Mouse (Mus musculus) limb, embryonic 10.5 days (tissue): ENCODE measurements around the gene Dbi. TPM values are rescaled to one million over a fixed set of nuclear protein-coding genes. Genes with fewer than 3 reads are reported as not detected.
A peak's percentile ranks its signal among the peaks of the same experiment; 100 is the strongest.

Experiments used
- DNase-seq: peaks from one replicate; pipeline ENCODE4 v3.0.0-alpha.2; 2017; ENCODE audit warnings: low spot score
- H3K27ac ChIP-seq: fragments of 300-500 bp; sonication (generic); 2 replicates; pipeline ENCODE4 v1.5.1; 2016; ENCODE audit warnings: mild to moderate bottlenecking
- H3K27me3 ChIP-seq: fragments of 300-500 bp; sonication (generic); 2 replicates; pipeline ENCODE4 v1.6.1; 2016; ENCODE audit warnings: low read depth, mild to moderate bottlenecking; ENCODE audit not compliant: poor library complexity, severe bottlenecking
- H3K36me3 ChIP-seq: fragments of 300-500 bp; sonication (generic); 2 replicates; pipeline ENCODE4 v1.6.1; 2016; ENCODE audit warnings: mild to moderate bottlenecking, moderate library complexity
- H3K4me1 ChIP-seq: fragments of 300-500 bp; sonication (generic); 2 replicates; pipeline ENCODE4 v1.6.1; 2016
- H3K4me3 ChIP-seq: fragments of 300-500 bp; sonication (generic); 2 replicates; pipeline ENCODE4 v1.5.1; 2016; ENCODE audit warnings: mild to moderate bottlenecking, moderate library complexity
- H3K9me3 ChIP-seq: fragments of 300-500 bp; sonication (generic); replicated peaks from 2 replicates; pipeline ENCODE4 v1.6.1; 2016; ENCODE audit warnings: mild to moderate bottlenecking
- WGBS: fragments of 180-500 bp; shearing (Covaris S2); methylation state at CpG from one replicate; pipeline ENCODE4 v1.1.7; 2016; 5-methylcytosine and 5-hydroxymethylcytosine counted together
- polyA plus RNA-seq: library from polyadenylated mRNA; unstranded; fragments of >200 nt; fragmentation: Nextera tagmentation; extraction: Ambion mirVana; gene quantifications from 2 replicates; pipeline ENCODE4 v1.2.1, GENCODE M21; 2016

Dbi gene
- polyA plus RNA-seq, 1 experiment from 2014 or later: 699 TPM

DNA sequence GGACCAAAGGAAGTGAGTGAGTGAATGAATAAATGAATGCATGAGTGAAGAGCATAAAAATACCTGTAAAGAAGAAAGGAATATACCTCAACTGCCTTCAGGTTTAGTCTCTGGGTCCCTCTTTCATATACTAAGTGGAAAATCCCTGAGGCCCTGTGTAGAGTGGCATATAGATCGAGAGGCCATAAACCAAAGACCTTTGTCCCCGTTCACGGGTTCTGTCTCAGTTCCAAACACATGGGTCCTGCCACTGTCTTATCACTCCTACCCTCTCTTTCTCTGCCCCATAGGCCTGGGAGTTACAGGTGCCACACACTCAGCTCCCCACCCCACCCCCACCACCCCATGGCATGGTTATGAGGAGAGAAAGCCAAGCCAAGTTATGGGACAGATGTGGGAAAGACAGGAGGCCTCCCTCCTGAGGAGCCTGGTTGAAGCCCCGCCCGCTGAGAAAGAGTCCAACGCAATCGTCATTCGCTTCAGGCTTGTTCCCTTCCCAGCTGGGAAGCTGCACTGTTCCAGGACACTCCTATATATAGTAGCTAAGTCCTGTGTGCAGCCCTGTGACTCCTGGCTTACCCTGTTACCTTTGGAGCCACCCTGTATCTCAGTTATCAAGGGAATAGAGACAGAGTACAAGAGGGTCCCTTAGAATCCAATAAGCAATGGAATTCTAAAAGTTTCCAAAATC is 29.9 kb downstream of the Dbi start:
- no peaks in the 10 kb centered on the region for H3K9me3 ChIP-seq
- H3K4me3 ChIP-seq: no peak overlapping the region
- no peak for DNase-seq
- peaks cover 11% of the 10 kb centered on the region for H3K4me1 ChIP-seq
- no peak overlapping the region for H3K27ac ChIP-seq
- no peaks in the 10 kb centered on the region for H3K36me3 ChIP-seq
- 91% methylated on average over 8 of the region's 8 CpGs for WGBS
- no peaks in the 10 kb centered on the region for H3K27me3 ChIP-seq

DNA sequence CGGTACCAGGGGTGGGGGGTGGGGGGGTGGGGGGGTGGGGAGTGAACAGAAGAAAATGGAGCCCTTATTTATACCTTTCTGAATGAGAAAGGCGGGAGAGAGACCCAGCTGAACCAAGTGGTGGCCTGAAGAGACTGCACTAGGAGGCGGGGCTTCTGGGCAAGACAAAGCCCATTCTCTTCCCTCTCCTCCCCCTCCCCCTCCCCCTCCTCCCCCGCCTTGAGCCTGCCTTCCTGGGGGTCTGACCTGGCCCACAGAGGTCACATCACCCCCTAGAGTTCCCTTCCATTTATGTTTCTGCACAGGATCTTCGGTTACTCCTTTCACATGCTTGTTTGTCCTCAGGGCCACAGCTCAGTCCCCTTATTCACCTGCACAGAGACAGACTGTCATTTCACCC is 31.7 kb downstream of the Dbi start:
- Histone ChIP-seq H3K27me3 (no peaks in the 10 kb centered on the region), H3K4me3 (no peak overlapping the region), H3K36me3 (no peaks in the 10 kb centered on the region), H3K27ac (0 out of 2 replicates have a peak overlapping the region, but pooled peaks have one; percentile 34), H3K9me3 (no peaks in the 10 kb centered on the region), H3K4me1 (peaks cover 11% of the 10 kb centered on the region)
- no peak for DNase-seq
- WGBS: 21% methylated on average over 4 of the region's 5 CpGs

GRCm38 (mm10) chr1:120086644-120087043 is 34.2 kb downstream of the Dbi start:
- no peaks in the 10 kb centered on the region for H3K36me3 ChIP-seq
- H3K27ac ChIP-seq: no peak overlapping the region
- H3K9me3 ChIP-seq: no peaks in the 10 kb centered on the region
- no peak for DNase-seq
- no peaks in the 10 kb centered on the region for H3K27me3 ChIP-seq
- H3K4me3 ChIP-seq: no peak overlapping the region
- 78% methylated on average over 12 of the region's 13 CpGs for WGBS
- peaks cover 24% of the 10 kb centered on the region for H3K4me1 ChIP-seq

GRCm38 (mm10) chr1:120085696-120086095 is 35.2 kb downstream of the Dbi start:
- Histone ChIP-seq H3K27me3 (no peaks in the 10 kb centered on the region), H3K4me3 (no peak overlapping the region), H3K9me3 (no peaks in the 10 kb centered on the region), H3K27ac (no peak overlapping the region), H3K4me1 (peaks cover 24% of the 10 kb centered on the region), H3K36me3 (no peaks in the 10 kb centered on the region)
- DNase-seq: no peak
- WGBS: 66% methylated on average over 3 of the region's 3 CpGs

DNA sequence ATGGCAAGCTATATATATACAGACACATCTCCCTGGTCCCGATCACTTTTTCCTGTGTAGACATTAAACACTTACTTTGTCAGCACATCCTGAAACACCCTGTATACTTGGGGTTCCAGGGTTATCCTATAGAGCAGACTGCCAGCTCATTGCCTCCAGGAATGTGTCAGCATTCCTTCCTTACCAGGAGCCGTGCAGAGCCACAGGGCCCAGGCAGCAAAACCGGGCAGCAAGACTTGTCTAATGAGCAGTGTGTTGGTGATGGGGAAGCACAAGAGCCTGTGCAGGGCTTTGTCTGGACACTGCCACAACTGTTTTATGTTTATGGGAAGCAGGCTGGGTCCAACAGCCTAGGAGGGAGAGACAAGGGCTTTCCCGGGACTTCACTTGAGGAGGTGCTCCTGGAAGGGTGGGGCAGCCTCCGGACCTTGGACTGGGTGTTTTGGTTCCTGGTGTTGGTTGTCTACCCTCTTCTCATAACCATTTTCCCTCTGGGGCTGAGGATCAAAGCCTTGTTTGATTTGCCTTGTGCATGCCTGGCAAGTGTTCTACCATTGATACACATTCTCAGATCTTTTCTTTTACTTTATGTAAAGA is 36.9 kb downstream of the Dbi start:
- no peaks in the 10 kb centered on the region for H3K36me3 ChIP-seq
- DNase-seq: no peak
- WGBS: 58% methylated on average over 5 of the region's 5 CpGs
- no peaks in the 10 kb centered on the region for H3K27me3 ChIP-seq
- H3K4me1 ChIP-seq: peaks cover 18% of the 10 kb centered on the region
- H3K9me3 ChIP-seq: no peaks in the 10 kb centered on the region
- no peak overlapping the region for H3K27ac ChIP-seq
- no peak overlapping the region for H3K4me3 ChIP-seq

DNA sequence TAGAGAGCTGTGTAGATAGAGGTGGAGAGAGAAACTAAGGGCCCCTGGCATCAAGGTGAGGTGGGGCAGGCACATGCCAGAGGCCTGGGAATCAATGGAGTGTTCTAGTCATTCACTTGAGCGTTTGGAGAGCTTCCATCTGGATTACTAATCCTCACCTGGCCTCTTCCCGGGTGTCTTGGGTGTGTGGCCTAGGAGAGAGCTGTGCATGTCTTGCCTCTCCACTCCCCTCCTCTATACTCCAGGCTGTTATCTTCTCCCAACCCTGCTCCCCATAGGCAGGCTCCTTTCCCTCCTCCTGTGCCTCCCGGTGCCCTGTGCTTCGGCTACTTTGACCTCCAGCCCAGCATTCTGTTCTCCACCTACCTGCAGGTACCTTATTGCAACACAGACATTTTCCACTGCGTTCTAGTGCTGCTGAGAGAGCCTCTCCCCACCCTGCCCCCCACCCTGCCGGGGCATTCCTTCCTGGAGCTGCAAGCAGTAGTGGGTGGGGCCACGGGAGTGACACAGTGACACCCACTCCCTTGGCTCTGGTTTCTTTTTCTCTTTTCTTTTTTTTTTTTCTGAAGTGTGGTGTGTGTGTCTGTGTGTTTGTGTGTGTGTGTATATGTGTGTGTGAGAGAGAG is 37.8 kb downstream of the Dbi start:
- Histone ChIP-seq H3K27me3 (no peaks in the 10 kb centered on the region), H3K4me3 (no peak overlapping the region), H3K27ac (peak overlapping the region; percentile 42; the same call in 1 of the 2 replicates), H3K4me1 (peaks cover 17% of the 10 kb centered on the region), H3K36me3 (no peaks in the 10 kb centered on the region), H3K9me3 (no peaks in the 10 kb centered on the region)
- WGBS: 34% methylated on average over 7 of the region's 7 CpGs
- DNase-seq: no peak

GRCm38 (mm10) chr1:120080632-120081031 is 40.2 kb downstream of the Dbi start:
- Histone ChIP-seq H3K36me3 (no peaks in the 10 kb centered on the region), H3K4me3 (no peak overlapping the region), H3K9me3 (no peaks in the 10 kb centered on the region), H3K27ac (no peak overlapping the region), H3K4me1 (peaks cover 21% of the 10 kb centered on the region), H3K27me3 (peaks cover 2% of the 10 kb centered on the region; the same call in 1 of the 2 replicates)
- WGBS: 91% methylated on average over 1 of the region's 1 CpGs
- no peak for DNase-seq

DNA sequence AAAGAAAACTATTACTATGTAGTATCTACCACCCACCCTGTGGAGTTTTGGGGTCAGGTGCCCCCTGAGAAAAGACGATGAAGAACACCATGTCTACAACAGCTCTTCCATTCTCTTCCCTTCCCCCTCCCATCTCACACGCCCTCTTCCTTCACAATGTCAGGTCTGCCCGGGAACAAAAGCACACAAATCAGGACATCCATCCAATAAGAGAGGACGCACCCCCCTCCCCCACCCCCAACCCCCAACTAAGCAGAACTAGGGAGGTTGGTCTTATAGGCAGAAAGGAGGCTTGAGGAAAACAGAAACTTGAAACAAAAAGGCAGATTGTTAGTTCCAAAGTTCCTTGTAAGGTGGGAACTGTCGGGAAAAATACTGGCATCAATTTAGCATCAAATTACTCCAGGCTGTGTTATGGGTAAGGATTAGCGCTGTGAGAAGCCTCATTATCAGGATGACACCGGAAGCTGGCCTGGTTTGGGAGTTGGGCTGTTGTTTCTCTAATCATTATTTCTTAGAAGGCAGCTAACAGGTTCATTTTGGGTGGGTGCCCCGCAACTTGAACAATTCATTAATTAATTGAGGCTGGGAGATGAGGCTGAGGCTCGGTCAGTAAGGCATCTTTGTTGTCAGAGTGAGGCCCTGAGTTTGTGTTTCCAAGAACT is 43.0 kb downstream of the Dbi start:
- DNase-seq: no peak
- H3K4me1 ChIP-seq: peaks cover 25% of the 10 kb centered on the region
- H3K36me3 ChIP-seq: no peaks in the 10 kb centered on the region
- peaks cover 28% of the 10 kb centered on the region for H3K27me3 ChIP-seq
- H3K9me3 ChIP-seq: no peaks in the 10 kb centered on the region
- H3K27ac ChIP-seq: no peak overlapping the region
- 25% methylated on average over 9 of the region's 9 CpGs for WGBS
- no peak overlapping the region for H3K4me3 ChIP-seq

DNA sequence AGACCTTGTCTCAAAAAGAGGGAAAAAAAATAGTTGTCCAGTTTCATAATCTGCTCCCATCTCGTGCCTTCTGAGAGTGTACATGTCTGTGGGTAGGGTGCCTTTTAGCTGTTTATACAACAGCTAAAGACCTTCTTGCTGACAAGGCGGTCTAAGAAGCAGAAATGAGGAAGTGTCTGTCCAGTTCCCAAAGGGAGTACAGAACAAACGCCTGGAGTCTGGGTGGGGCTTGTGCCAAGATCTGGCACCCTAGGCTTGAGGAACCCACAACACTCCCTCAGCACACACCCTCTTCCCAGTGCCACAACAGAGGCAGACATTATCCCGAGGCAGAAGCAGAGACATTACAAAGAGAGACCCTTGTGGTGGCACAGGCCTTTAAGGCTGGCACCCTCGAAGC is 45.4 kb downstream of the Dbi start:
- no peak for DNase-seq
- H3K4me3 ChIP-seq: no peak overlapping the region
- WGBS: 84% methylated on average over 5 of the region's 5 CpGs
- no peaks in the 10 kb centered on the region for H3K36me3 ChIP-seq
- H3K4me1 ChIP-seq: peaks cover 28% of the 10 kb centered on the region
- no peaks in the 10 kb centered on the region for H3K9me3 ChIP-seq
- H3K27ac ChIP-seq: no peak overlapping the region
- H3K27me3 ChIP-seq: peaks cover 48% of the 10 kb centered on the region

- WGBS: 78% methylated on average over 4 of the region's 4 CpGs
- H3K36me3 ChIP-seq: no peaks in the 10 kb centered on the region
- no peak overlapping the region for H3K27ac ChIP-seq
- no peaks in the 10 kb centered on the region for H3K9me3 ChIP-seq
- no peak overlapping the region for H3K4me3 ChIP-seq
- no peak for DNase-seq
- peaks cover 48% of the 10 kb centered on the region for H3K27me3 ChIP-seq
- peaks cover 34% of the 10 kb centered on the region for H3K4me1 ChIP-seq
Measured at GRCm38 (mm10) chr1:120074931-120075330, 45.9 kb downstream of the Dbi start.

DNA sequence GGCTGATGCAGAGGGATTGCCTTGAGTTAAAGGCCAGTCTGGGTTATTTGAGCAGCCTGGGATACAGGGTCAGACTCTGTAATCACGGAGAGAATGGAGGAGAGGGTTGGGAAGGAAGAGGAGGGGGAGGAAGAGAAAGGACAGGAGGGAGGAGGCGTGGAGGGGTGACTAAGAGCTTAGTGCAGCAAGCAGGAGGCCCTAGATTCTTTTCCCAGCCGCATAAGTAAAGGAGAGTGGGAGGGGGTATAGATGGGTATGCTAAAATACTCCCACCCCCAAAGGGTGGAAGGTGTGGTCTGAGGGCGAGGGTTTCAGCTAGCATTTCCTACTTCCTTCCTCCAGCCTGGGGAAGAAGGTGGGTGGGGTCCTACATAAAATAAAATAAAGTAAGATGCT is 46.6 kb downstream of the Dbi start:
- H3K9me3 ChIP-seq: no peaks in the 10 kb centered on the region
- WGBS: 16% methylated on average over 4 of the region's 4 CpGs
- H3K4me3 ChIP-seq: peak overlapping the region; percentile 53
- no peaks in the 10 kb centered on the region for H3K36me3 ChIP-seq
- H3K27me3 ChIP-seq: peaks cover 48% of the 10 kb centered on the region
- no peak overlapping the region for H3K27ac ChIP-seq
- no peak for DNase-seq
- H3K4me1 ChIP-seq: peaks cover 40% of the 10 kb centered on the region

DNA sequence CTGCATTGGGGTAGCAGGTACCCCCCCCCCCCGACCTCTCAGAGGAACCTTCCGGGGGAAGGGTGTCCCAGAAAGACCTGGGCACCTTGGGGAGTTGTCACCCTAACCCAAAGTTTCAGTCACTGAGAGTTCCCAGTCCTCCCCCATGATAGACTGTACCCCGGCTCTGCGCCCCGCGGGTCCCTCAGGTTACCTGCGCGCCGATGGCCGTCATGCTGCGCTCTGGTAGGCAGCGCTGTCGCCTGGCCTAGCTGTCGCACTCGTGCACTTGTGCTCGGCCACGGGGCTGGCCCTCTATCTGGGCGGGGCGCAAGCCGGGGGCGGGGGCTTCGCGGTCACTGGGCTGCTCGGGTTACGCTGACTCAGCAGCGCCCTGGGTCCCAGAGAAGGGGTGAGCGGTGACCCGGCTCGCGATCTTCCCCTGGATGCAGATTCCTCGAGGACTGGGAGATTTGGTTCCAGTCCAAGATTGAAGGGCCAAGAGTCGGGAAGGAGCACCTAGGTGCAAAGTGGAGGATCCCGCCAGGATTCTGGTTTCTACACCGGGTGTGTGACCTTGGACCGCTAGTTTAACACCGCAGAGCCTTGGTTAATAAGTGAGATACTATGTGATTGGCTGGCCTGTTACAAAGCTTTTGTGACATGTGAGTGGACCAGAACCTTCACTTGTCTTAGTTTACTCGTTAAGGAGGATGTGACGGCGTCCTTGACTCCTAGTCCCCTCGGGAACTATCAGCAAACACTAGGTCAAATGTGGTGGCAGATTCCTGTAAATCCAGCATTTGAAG is 47.2 kb downstream of the Dbi start, which contains the start of gene Tmem37:
Gene Tmem37, minus strand, starts transcription at position 556 of the 788 bp plus-strand sequence.
- DNase-seq: peak; percentile 89
- peaks cover 45% of the 10 kb centered on the region for H3K4me1 ChIP-seq
- WGBS: 2% methylated on average over 40 of the region's 40 CpGs
- peak within 1 kb of the TSS; percentile 53 for H3K4me3 ChIP-seq
- peak within 1 kb of the TSS; percentile 59; the same call in 1 of the 2 replicates for H3K27ac ChIP-seq
- no peaks in the 10 kb centered on the region for H3K9me3 ChIP-seq
- H3K36me3 ChIP-seq: no peaks in the 10 kb centered on the region
- peaks cover 48% of the 10 kb centered on the region for H3K27me3 ChIP-seq
